Mouse (Mus musculus) cerebellum, adult 11-12 months (tissue): ENCODE results near the gene Col11a2.
A peak's percentile ranks its signal among the peaks of the same experiment; 100 is the strongest.
"Not testable (repeated sequence)": the region's sequence is repeated elsewhere in the genome, so short reads cannot be mapped to it uniquely, and the experiment has no call there.

Experiments used
- DNase-seq: peaks from one replicate; pipeline ENCODE4 v3.0.0; 2022

Col11a2 gene

GRCm38 (mm10) chr17:34038878-34039561 is at the start of gene Col11a2:
Gene Col11a2 (plus strand): TSS chr17:34039437.
- peak; percentile 45 for DNase-seq

- peak; percentile 30 for DNase-seq
Measured at GRCm38 (mm10) chr17:33991788-33992664, 47.2 kb upstream of the Col11a2 start.

GRCm38 (mm10) chr17:33994959-33995358 is 44.3 kb upstream of the Col11a2 start:
- DNase-seq: no peak

- no peak for DNase-seq
Measured at GRCm38 (mm10) chr17:33995651-33996050, 43.6 kb upstream of the Col11a2 start.

GRCm38 (mm10) chr17:33997025-33997424 is 42.2 kb upstream of the Col11a2 start:
- DNase-seq: not testable (repeated sequence)

GRCm38 (mm10) chr17:33998697-33999096 is 40.5 kb upstream of the Col11a2 start:
- DNase-seq: not testable (repeated sequence)

- no peak for DNase-seq
Measured at GRCm38 (mm10) chr17:33999341-34000149, 39.7 kb upstream of the Col11a2 start.

GRCm38 (mm10) chr17:34000150-34000537 is 39.1 kb upstream of the Col11a2 start, which contains the start of gene H2-K1:
Gene H2-K1 (minus strand): TSS chr17:34000347.
- peak; percentile 61 for DNase-seq

- DNase-seq: not testable (repeated sequence)
Measured at GRCm38 (mm10) chr17:34000796-34001195, 38.4 kb upstream of the Col11a2 start.

- DNase-seq: no peak
Measured at GRCm38 (mm10) chr17:34003426-34003825, 35.8 kb upstream of the Col11a2 start.

- DNase-seq: no peak
Measured at GRCm38 (mm10) chr17:34006570-34006969, 32.7 kb upstream of the Col11a2 start.

- no peak for DNase-seq
Measured at GRCm38 (mm10) chr17:34010156-34010555, 29.1 kb upstream of the Col11a2 start.

GRCm38 (mm10) chr17:34013436-34013835 is 25.8 kb upstream of the Col11a2 start:
- DNase-seq: no peak

GRCm38 (mm10) chr17:34021539-34022413 is 17.5 kb upstream of the Col11a2 start:
- peak; percentile 35 for DNase-seq

GRCm38 (mm10) chr17:34022414-34022783 is 16.8 kb upstream of the Col11a2 start:
- DNase-seq: peak; percentile 38

- DNase-seq: peak; percentile 45
Measured at GRCm38 (mm10) chr17:34022987-34023386, 16.2 kb upstream of the Col11a2 start.

GRCm38 (mm10) chr17:34023678-34024077 is 15.6 kb upstream of the Col11a2 start:
- no peak for DNase-seq

- DNase-seq: peak; percentile 89
Measured at GRCm38 (mm10) chr17:34024317-34024821, 14.9 kb upstream of the Col11a2 start, which contains the start of gene Ring1. Gene Ring1 (minus strand): TSS chr17:34024680.

GRCm38 (mm10) chr17:34024861-34025755 is 14.1 kb upstream of the Col11a2 start:
- DNase-seq: peak; percentile 56

- peak; percentile 70 for DNase-seq
Measured at GRCm38 (mm10) chr17:34025756-34026151, 13.5 kb upstream of the Col11a2 start.

GRCm38 (mm10) chr17:34026221-34026620 is 13.0 kb upstream of the Col11a2 start:
- DNase-seq: peak; percentile 62
